Comparison of ENCODE assay signal across 25 mouse cellular contexts in the genomic region with DNA sequence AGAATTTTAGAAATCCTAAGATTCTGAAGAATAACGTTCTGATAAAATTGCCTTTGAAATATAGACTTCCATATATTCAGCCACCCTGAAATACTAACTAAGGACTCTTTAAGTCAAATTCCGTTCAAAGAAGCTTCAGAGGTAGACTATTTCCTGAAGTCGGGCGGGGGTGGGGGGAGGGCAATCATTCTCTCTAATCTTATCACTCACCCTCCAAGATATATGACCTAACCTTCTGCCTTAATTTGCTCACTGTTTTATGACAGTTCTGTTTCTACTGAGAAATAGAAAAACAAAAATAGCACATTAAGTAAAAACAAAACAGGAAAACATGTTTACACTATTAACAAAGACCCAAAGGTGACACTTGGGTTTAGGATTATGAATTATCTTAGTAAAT.
"Had no signal": no experiment of that assay in that cellular context is flagged by ENCODE, and none has a peak within 500 bp of the region (broad histone marks: within the 10 kb centered on the region; RNA-seq: fewer than 3 reads in every experiment).

No protein-coding gene starts in this region.

- H3K4me3 ChIP-seq: embryonic facial prominence, embryonic 10.5 days; embryonic facial prominence, embryonic 12.5 days; embryonic facial prominence, embryonic 13.5 days; embryonic facial prominence, embryonic 15.5 days; erythroblast, embryonic 14.5 days; forebrain, embryonic 10.5 days; forebrain, embryonic 12.5 days; forebrain, embryonic 13.5 days; forebrain, embryonic 15.5 days; gastrocnemius, adult 2 months; heart, adult 2 months had no signal

- H3K9ac ChIP-seq: embryonic facial prominence, embryonic 12.5 days; embryonic facial prominence, embryonic 13.5 days; embryonic facial prominence, embryonic 15.5 days; forebrain, embryonic 12.5 days; forebrain, embryonic 13.5 days; forebrain, embryonic 15.5 days; forebrain, postnatal 0 days had no signal

- H3K27me3 ChIP-seq: embryonic facial prominence, embryonic 12.5 days; embryonic facial prominence, embryonic 13.5 days; embryonic facial prominence, embryonic 15.5 days; forebrain, embryonic 12.5 days; forebrain, embryonic 13.5 days; forebrain, embryonic 15.5 days had no signal

- H3K4me1 ChIP-seq: embryonic facial prominence, embryonic 10.5 days; embryonic facial prominence, embryonic 12.5 days; embryonic facial prominence, embryonic 13.5 days; embryonic facial prominence, embryonic 15.5 days; forebrain, embryonic 10.5 days; forebrain, embryonic 13.5 days had no signal

- H3K9me3 ChIP-seq: embryonic facial prominence, embryonic 12.5 days; embryonic facial prominence, embryonic 15.5 days; forebrain, embryonic 13.5 days had no signal

- DNase-seq: cerebellum, adult 9-10 months; cerebellum, adult 9-11 months; cerebellum, postnatal 10 days; cerebellum, postnatal 14 days; cerebellum, postnatal 25 days; cerebellum, postnatal 36 days; embryo, embryonic 11 days; forebrain, postnatal 0 days; gastrocnemius, adult 2 months; gastrocnemius, postnatal 10 days; gastrocnemius, postnatal 14 days; gastrocnemius, postnatal 25 days; gastrocnemius, postnatal 36 days; heart, adult 11 months; heart, adult 18-20 months; heart, adult 2 months had no signal

- H3K36me3 ChIP-seq: embryonic facial prominence, embryonic 12.5 days; embryonic facial prominence, embryonic 13.5 days; embryonic facial prominence, embryonic 15.5 days; forebrain, embryonic 15.5 days had no signal

- H3K27ac ChIP-seq: embryonic facial prominence, embryonic 10.5 days; embryonic facial prominence, embryonic 12.5 days; embryonic facial prominence, embryonic 13.5 days; embryonic facial prominence, embryonic 15.5 days; forebrain, embryonic 10.5 days; forebrain, embryonic 12.5 days; forebrain, embryonic 13.5 days; gastrocnemius, adult 2 months; heart, adult 2 months had no signal
